Mouse (Mus musculus) heart, adult 2 months (tissue): ENCODE results near the gene Cela3a. TPM values are rescaled to one million over a fixed set of nuclear protein-coding genes. Genes with fewer than 3 reads are reported as not detected.
A peak's percentile ranks its signal among the peaks of the same experiment; 100 is the strongest.

Experiments used
- DNase-seq, 2 experiments: peaks; one replicate each; pipeline ENCODE4 v3.0.0; 2021
- H3K27ac ChIP-seq: fragments of 200-600 bp; 2 replicates; pipeline ENCODE4 v1.8.1; 2022
- H3K27me3 ChIP-seq: fragments of 200-500 bp; 2 replicates; pipeline ENCODE4 v1.6.1; 2012; ENCODE audit warnings: mild to moderate bottlenecking, low read length, inconsistent platforms, mixed read lengths; ENCODE audit not compliant: control insufficient read depth, insufficient read depth
- H3K36me3 ChIP-seq: fragments of 200-500 bp; 2 replicates; pipeline ENCODE4 v1.6.1; 2012; ENCODE audit warnings: low read length, inconsistent platforms; ENCODE audit not compliant: control insufficient read depth, insufficient read depth
- H3K4me1 ChIP-seq: fragments of 200-500 bp; 2 replicates; pipeline ENCODE4 v1.6.1; 2011; ENCODE audit warnings: low read length; ENCODE audit not compliant: control insufficient read depth, insufficient read depth
- H3K4me3 ChIP-seq: fragments of 200-600 bp; 2 replicates; pipeline ENCODE4 v1.8.1; 2022
- H3K79me2 ChIP-seq: fragments of 200-500 bp; replicated peaks from 2 replicates; pipeline ENCODE4 v1.6.1; 2012; ENCODE audit warnings: mild to moderate bottlenecking, inconsistent platforms, low read length, moderate library complexity, mixed read lengths; ENCODE audit not compliant: control insufficient read depth, insufficient read depth
- H3K9ac ChIP-seq: fragments of 200-500 bp; 2 replicates; pipeline ENCODE4 v1.6.1; 2012; ENCODE audit warnings: low read depth, mild to moderate bottlenecking, control low read depth, inconsistent platforms, low read length, mixed read lengths
- CTCF ChIP-seq: fragments of 200-600 bp; IDR thresholded peaks from 2 replicates; pipeline ENCODE4 v1.8.1; 2022; ENCODE audit warnings: antibody characterized with exemption, mild to moderate bottlenecking, moderate library complexity
- EP300 ChIP-seq: fragments of 200-500 bp; IDR thresholded peaks from 2 replicates; pipeline ENCODE4 v1.6.1; 2011; ENCODE audit warnings: low read depth, low read length, control low read depth; ENCODE audit not compliant: insufficient read depth
- POLR2A ChIP-seq: fragments of 200-500 bp; IDR thresholded peaks from 2 replicates; pipeline ENCODE4 v1.6.1; 2011; ENCODE audit warnings: mild to moderate bottlenecking, low read depth, low read length, control low read depth; ENCODE audit not compliant: insufficient read depth
- WGBS: fragments of 180-500 bp; shearing (Covaris S2); methylation state at CpG from one replicate; pipeline ENCODE4 v1.1.7; 2018; 5-methylcytosine and 5-hydroxymethylcytosine counted together
- intact Hi-C: fragments of 180-260 bp; cut with DNase I; formaldehyde crosslinking; loops from one replicate; pipeline ENCODE4 v1.15.1; 2025
- polyA plus RNA-seq: library from polyadenylated mRNA; depleted of rRNA; stranded (reverse); fragments of >200 nt; gene quantifications from 2 replicates; pipeline ENCODE4 v1.2.3, GENCODE M21; 2012
- total RNA-seq, 2 experiments: library from RNA; stranded (reverse); gene quantifications; 2 replicates each; pipeline ENCODE4 v1.2.3; 2021

Cela3a gene
- total and polyA plus RNA-seq, 3 experiments: not detected

DNA sequence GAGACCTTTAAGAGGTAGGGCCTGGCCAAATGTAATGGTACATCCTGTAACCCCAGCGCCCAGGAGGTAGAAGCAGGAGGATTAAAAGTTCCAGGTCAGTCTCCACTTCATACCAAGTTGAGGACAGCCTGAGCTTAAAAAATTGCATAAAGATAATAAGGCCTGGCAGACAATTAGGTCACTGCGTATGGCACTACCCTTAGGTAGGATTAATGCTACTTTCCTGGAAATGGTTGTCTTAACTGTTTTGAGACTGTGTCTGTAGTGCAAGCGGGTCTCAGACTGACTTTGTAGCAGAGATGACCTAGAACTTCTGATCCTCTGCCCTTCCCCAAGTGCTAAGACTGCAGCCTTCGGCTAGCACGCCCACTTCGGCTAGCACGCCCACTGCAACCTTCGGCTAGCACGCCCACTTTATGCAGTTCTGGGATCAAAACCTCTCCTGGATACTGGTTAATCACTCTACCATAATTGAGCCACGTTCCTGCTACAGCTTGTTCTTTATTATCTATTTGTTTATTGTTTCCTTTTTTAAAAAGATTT lies 29.8 kb downstream of the Cela3a start:
- intact Hi-C loops: no loop called here
- H3K27me3 ChIP-seq: no peaks in the 10 kb centered on the region
- H3K4me1 ChIP-seq: peaks cover 4% of the 10 kb centered on the region; the same call in 1 of the 2 replicates
- H3K79me2 ChIP-seq: no peaks in the 10 kb centered on the region
- no peak for DNase-seq
- H3K27ac ChIP-seq: no peak overlapping the region
- TF ChIP-seq POLR2A (no peak), EP300 (no peak), CTCF (no peak)
- H3K4me3 ChIP-seq: no peak overlapping the region
- 90% methylated on average over 10 of the region's 10 CpGs for WGBS
- H3K9ac ChIP-seq: no peak overlapping the region
- no peaks in the 10 kb centered on the region for H3K36me3 ChIP-seq

GRCm38 (mm10) chr4:137379085-137379484 lies 30.5 kb downstream of the Cela3a start:
- TF ChIP-seq POLR2A: no peak
- no peak for TF ChIP-seq CTCF
- no peak for TF ChIP-seq EP300
- 81% methylated on average over 3 of the region's 3 CpGs for WGBS
- H3K27me3 ChIP-seq: no peaks in the 10 kb centered on the region
- no peaks in the 10 kb centered on the region for H3K36me3 ChIP-seq
- peaks cover 4% of the 10 kb centered on the region; the same call in 1 of the 2 replicates for H3K4me1 ChIP-seq
- no peak overlapping the region for H3K4me3 ChIP-seq
- DNase-seq: no peak
- intact Hi-C loops: no loop called here
- no peaks in the 10 kb centered on the region for H3K79me2 ChIP-seq
- no peak overlapping the region for H3K9ac ChIP-seq
- no peak overlapping the region for H3K27ac ChIP-seq

DNA sequence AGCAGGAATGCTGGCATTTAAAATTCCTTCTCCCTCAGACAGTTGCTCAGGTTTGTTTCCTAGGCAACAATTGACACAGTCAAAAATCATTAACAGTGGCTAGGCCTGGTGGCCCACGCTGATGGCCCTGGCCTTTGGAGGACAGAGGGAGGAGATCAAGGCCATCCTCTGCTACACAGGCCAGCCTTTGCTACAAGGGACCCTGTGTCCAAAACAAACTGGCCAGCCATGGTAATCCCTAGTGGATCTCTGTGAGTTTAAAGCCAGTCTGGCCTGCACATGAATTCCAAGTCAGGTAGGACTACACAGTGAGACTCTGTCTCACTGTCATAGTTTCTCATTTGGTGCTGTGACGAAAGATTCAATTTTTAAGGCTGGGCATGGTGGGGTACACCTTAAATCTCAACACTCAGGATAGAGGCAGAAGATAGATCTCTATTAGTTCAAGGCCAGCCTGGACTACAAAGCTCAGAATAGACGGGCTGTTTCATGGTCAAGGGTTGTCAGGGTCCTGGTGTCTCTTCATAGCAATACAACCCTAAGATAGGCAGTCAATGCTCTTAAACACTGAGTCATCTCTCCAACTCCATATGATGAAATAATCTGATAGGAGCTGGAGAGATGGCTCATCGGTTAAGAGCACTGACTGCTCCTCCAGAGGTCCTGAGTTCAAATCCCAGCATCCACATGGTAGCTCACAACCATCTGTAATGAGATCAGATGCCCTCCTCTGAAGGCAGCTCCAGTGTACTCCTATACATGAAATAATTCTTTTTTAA lies 31.9 kb downstream of the Cela3a start:
- Histone ChIP-seq H3K9ac (no peak overlapping the region), H3K27ac (no peak overlapping the region), H3K4me1 (peaks cover 4% of the 10 kb centered on the region; the same call in 1 of the 2 replicates), H3K27me3 (no peaks in the 10 kb centered on the region), H3K36me3 (no peaks in the 10 kb centered on the region), H3K79me2 (no peaks in the 10 kb centered on the region), H3K4me3 (no peak overlapping the region)
- no peak for TF ChIP-seq CTCF
- TF ChIP-seq EP300: no peak
- TF ChIP-seq POLR2A: no peak
- WGBS: 80% methylated on average over 4 of the region's 4 CpGs
- intact Hi-C loops: no loop called here
- DNase-seq: no peak

GRCm38 (mm10) chr4:137376778-137377177 lies 32.8 kb downstream of the Cela3a start:
- no peak for DNase-seq
- no peak overlapping the region for H3K4me3 ChIP-seq
- H3K79me2 ChIP-seq: no peaks in the 10 kb centered on the region
- H3K9ac ChIP-seq: no peak overlapping the region
- intact Hi-C loops: no loop called here
- H3K27me3 ChIP-seq: no peaks in the 10 kb centered on the region
- peaks cover 4% of the 10 kb centered on the region; the same call in 1 of the 2 replicates for H3K4me1 ChIP-seq
- WGBS: 43% methylated on average over 2 of the region's 2 CpGs
- no peaks in the 10 kb centered on the region for H3K36me3 ChIP-seq
- no peak overlapping the region for H3K27ac ChIP-seq
- TF ChIP-seq EP300 (no peak), CTCF (no peak), POLR2A (no peak)

GRCm38 (mm10) chr4:137375314-137376278 lies 34.0 kb downstream of the Cela3a start:
- WGBS: 53% methylated on average over 19 of the region's 19 CpGs
- peaks cover 4% of the 10 kb centered on the region; the same call in 1 of the 2 replicates for H3K4me1 ChIP-seq
- 0 out of 2 replicates have a peak overlapping the region, but pooled peaks have one; percentile 5 for H3K9ac ChIP-seq
- no peak overlapping the region for H3K27ac ChIP-seq
- intact Hi-C loops: no loop called here
- H3K4me3 ChIP-seq: no peak overlapping the region
- TF ChIP-seq POLR2A (no peak), CTCF (no peak), EP300 (no peak)
- H3K27me3 ChIP-seq: no peaks in the 10 kb centered on the region
- no peaks in the 10 kb centered on the region for H3K79me2 ChIP-seq
- DNase-seq: no peak
- no peaks in the 10 kb centered on the region for H3K36me3 ChIP-seq
